Mouse (Mus musculus) CD4-positive, CD25-positive, alpha-beta regulatory T cell, adult 2 months (primary cell): ENCODE measurements around the gene Sh3d19.
A peak's percentile ranks its signal among the peaks of the same experiment; 100 is the strongest.

Source experiments
- DNase-seq: peaks from one replicate; pipeline ENCODE4 v3.0.0-alpha.2; 2012; ENCODE audit warnings: low read depth, low spot score

The Sh3d19 gene

GRCm38 (mm10) chr3:85970742-85971598 is at the start of gene Sh3d19:
Gene Sh3d19 (plus strand): TSS chr3:85971109.
- DNase-seq, result no peak

- no peak for DNase-seq
Observed at GRCm38 (mm10) chr3:85922331-85922730, 48.6 kb upstream of the Sh3d19 start.

- DNase-seq, result no peak
Observed at GRCm38 (mm10) chr3:85923343-85923742, 47.6 kb upstream of the Sh3d19 start.

DNA sequence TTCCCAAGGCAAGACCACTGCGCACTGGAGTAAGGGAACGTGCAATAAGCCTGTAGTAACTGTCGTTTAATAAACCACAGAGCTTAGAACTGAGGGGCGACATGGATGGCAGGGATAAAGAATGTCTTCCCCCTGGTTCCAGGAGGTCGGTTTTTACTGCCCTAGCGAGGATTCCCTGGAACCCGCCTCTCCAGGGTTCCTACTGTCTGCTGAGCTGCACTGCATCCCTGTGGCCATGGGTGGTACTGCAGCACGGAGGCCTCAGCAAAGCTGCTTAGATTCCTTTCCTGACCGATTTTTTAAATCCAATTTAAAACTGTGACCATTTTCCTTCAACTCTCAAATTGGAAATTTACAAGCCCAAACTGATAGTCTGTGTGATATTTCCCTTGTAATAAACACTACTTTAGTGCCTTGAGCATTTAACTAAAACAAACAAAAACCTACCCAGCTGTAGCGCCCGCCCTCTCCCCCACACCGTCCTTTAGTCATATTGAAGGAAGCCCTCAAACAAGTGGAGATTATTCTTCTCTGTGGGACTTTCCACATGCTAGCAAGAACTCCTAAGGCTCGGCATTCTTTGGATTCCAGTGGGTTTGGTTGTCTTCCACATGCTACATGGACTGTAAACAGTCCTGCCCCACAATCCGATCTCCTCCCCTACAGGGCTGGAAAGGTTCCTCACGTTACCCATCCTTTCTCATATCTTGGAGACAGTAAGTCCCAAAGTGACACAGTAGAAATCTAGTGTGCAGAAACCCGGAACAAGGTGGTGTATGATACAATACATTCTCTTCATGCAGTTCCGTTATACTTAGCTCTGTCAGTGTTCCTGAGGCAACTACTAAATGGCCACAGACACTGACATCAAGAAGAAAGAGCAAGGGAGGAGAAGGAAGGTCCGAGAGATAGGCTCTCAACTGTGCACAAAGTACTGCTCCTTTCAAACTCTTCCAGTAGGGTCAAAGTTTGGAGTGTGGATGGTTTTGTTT is 46.7 kb upstream of the Sh3d19 start:
- peak; percentile 70 for DNase-seq

DNA sequence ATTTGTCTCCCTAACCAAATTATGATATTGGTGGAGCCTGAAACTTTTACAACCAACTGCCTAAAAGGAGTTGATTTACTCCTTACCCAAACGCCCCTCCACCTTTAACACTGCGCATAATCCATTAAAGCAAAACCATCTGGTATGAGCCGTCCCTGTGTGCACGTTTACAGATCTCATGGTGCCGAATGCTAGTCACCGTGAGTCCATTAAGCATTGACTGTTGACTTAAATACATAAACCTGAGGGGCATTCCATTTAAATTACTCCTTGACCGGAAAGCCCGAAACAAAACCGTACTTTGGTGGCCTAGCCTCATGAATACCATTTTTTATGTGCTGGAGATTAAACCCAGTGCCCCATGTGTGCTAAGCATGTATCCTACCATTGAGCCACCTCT is 43.6 kb upstream of the Sh3d19 start:
- DNase-seq, result no peak

- DNase-seq, result no peak
Observed at GRCm38 (mm10) chr3:85928140-85928611, 42.7 kb upstream of the Sh3d19 start.

DNA sequence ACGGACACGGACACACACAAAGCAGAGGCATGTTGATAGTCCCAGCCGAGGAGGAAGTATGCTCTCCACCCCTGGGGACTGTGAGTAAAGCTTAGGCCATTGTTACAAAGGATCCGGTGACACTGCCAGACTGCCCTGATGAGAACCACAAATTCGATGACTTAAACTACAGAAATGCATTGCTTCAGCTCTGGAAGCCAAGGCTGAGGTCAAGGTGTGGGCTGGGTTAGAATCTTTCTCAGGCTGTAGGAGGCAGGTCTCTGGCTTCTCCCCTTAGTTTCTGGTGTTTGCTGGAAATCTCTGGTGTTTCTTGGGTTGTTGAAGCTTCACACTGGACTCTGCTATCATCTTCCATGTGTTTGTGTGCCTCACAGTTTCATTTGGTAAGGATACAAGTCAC is 41.2 kb upstream of the Sh3d19 start:
- no peak for DNase-seq

- no peak for DNase-seq
Observed at GRCm38 (mm10) chr3:85930671-85931255, 40.1 kb upstream of the Sh3d19 start.

DNA sequence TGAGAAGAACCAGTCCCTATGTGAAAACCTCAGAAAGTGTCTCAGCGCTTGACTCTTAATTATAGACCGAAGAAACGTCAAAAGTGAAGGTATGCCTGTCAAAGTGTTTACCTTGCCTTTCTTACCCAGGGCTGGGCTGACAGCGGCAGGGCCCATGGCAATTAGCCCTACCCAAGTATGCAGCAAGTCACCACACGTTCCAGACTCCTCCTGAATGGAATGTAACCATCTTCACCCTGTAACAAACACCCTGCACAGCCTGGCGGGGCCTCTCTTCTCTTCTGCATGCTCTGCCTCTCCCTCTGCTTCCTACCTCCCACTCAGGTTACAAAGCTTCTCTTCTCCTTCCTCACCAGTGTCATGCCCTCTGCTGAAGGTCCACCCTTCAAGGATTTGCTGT is 39.0 kb upstream of the Sh3d19 start:
- DNase-seq, result no peak

DNA sequence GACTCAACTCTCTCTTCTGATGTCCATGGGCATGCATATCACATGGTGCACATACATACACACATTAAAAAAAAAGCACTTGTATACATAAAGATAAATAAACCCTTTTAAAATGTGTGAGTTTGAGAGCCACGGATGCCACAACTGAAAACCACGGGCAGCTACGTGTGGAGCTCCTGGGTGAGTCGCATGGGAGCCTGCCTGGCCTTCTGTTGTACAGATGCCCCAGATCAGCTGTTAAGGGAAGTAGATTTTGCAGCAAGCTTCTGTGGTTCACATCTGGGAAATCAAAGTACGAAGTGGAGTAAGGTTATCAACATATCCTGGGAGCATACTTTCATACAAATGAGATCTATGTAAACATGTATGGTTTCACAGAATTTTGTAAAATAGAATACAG is 37.3 kb upstream of the Sh3d19 start:
- no peak for DNase-seq

GRCm38 (mm10) chr3:85950914-85951313 is 20.0 kb upstream of the Sh3d19 start:
- no peak for DNase-seq

- DNase-seq, result no peak
Observed at GRCm38 (mm10) chr3:85952696-85953283, 18.1 kb upstream of the Sh3d19 start.

- no peak for DNase-seq
Observed at GRCm38 (mm10) chr3:85955269-85955668, 15.6 kb upstream of the Sh3d19 start.

DNA sequence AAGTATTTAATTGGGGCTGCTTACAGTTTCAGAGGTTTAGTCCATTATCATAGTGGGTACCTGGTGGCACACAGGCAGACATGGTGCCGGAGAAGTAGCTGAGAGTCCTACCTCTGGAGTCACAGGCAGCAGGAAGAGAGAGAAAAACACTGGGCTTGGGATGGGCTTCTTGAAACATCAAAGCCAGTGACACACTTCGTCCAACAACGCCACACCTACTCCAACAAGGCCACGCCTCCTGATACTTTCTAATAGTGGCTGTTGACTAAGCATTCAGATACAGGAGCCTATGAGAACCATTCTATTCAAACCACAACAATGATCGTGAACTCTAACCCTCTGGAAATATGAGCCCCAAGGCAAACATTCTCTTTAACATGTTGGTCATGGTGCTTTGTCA is 15.2 kb upstream of the Sh3d19 start:
- DNase-seq, result no peak

- DNase-seq, result no peak
Observed at GRCm38 (mm10) chr3:85959669-85960068, 11.2 kb upstream of the Sh3d19 start.

- DNase-seq, result no peak
Observed at GRCm38 (mm10) chr3:85961134-85961533, 9.8 kb upstream of the Sh3d19 start.

DNA sequence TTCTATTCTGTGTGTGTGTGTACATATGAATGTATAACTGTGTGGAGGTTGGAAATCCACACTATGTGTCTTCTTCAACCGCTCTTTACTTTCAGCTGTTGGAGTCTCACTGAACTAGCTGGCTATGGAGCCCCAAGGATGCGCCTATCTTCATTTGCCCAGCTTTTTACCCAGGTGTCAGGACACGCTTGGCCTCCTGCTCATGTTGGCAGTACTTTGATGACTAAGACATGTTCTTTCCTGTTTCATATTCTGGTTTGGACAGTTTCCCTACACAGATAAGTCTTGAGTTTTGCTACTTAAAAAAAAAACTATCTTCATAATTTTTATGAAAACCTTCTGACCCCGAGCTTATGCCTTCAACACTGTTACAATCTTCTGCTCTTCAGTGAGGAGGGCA is 5.4 kb upstream of the Sh3d19 start:
- no peak for DNase-seq

- no peak for DNase-seq
Observed at GRCm38 (mm10) chr3:85969040-85969439, 1.9 kb upstream of the Sh3d19 start.

DNA sequence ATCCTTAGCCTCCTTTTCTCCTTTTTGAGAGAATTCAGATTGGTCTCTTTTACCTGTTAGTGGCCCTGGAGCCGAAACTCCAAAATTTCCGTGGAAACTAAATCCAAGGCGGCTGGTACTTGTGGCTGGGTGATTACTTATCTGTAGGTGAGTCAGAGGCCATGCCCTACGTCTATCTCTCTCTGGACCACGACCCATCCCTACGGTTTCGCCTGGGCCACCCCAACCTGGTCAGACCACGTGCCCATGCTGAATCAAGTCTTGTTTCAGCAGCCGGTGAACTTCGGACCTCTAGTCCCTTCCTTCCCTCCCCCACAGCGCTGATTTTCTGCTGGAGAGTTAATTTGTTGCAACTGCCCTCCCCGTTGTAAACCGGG is 678 bp downstream of the Sh3d19 start:
- no peak for DNase-seq

- no peak for DNase-seq
Observed at GRCm38 (mm10) chr3:85973376-85974140, 2.6 kb downstream of the Sh3d19 start.

GRCm38 (mm10) chr3:85974451-85974850 is 3.5 kb downstream of the Sh3d19 start:
- DNase-seq, result no peak
